Mouse (Mus musculus) lung, adult 2 months (tissue): ENCODE measurements around the gene Runx2.

Experiments
- CTCF ChIP-seq: fragments of 200-500 bp; IDR thresholded peaks from 2 replicates; pipeline ENCODE4 v1.5.1; 2011; ENCODE audit warnings: mild to moderate bottlenecking, low read length, control low read depth; ENCODE audit not compliant: insufficient read depth
- POLR2A ChIP-seq: fragments of 200-500 bp; IDR thresholded peaks from 2 replicates; pipeline ENCODE4 v1.6.1; 2011; ENCODE audit warnings: low read depth, mild to moderate bottlenecking, control low read depth, low read length, borderline replicate concordance; ENCODE audit errors: extremely low read depth

DNA sequence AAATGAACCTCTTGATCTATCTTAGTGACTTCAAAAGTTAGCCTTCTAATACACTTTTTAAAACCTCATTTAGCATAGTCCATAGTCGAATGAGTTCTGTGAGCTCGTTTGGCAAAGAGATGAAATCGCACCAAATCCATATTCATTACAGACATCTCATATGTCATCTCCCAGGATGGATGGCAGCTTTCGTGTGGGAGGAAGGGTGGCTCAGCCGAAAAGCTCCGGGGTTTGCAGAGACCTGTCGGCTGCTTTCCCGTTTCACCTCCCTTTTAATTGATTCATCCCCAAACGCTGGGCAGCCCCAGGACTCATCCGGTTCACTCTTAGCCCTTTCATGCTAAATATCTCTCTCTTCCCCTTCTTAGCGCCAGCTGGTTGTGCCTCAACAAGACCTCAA, 275.7 kb downstream of the Runx2 start:
- TF ChIP-seq CTCF (no peak), POLR2A (no peak)
